Mouse (Mus musculus) forebrain, postnatal 0 days (tissue): ENCODE measurements at regions not wholly inside any gene's neighbourhood (a gene's known extent, or its start where the extent isn't known, plus 50 kb on each side); places are given as distances from the start of the nearest gene placed in this dataset.

Source experiments
- ATAC-seq: fragments of 200-750 bp; cut with Nextera tagmentation; 2 replicates; pipeline ENCODE4 v1.8.0; 2017; ENCODE audit warnings: mild to moderate bottlenecking, moderate library complexity
- DNase-seq: peaks from one replicate; pipeline ENCODE4 v3.0.0-alpha.2; 2015
- H3K27ac ChIP-seq: fragments of 300-500 bp; sonication (generic); 2 replicates; pipeline ENCODE4 v1.5.1; 2014; ENCODE audit warnings: low read depth, mild to moderate bottlenecking, antibody characterized with exemption, low read length, moderate library complexity, mixed read lengths
- H3K27me3 ChIP-seq: fragments of 300-500 bp; sonication (generic); 2 replicates; pipeline ENCODE4 v1.6.1; 2014; ENCODE audit warnings: mild to moderate bottlenecking, low read length, mixed read lengths; ENCODE audit not compliant: insufficient read depth
- H3K36me3 ChIP-seq: fragments of 300-500 bp; sonication (generic); 2 replicates; pipeline ENCODE4 v1.6.1; 2014; ENCODE audit warnings: mild to moderate bottlenecking, moderate library complexity; ENCODE audit not compliant: insufficient read depth
- H3K4me1 ChIP-seq: fragments of 300-500 bp; sonication (generic); 2 replicates; pipeline ENCODE4 v1.6.1; 2014; ENCODE audit warnings: antibody characterized with exemption; ENCODE audit not compliant: insufficient read depth
- H3K4me2 ChIP-seq: fragments of 300-500 bp; sonication (generic); 2 replicates; pipeline ENCODE4 v1.6.1; 2014; ENCODE audit warnings: low read depth, mild to moderate bottlenecking, moderate library complexity
- H3K4me3 ChIP-seq: fragments of 300-500 bp; sonication (generic); 2 replicates; pipeline ENCODE4 v1.5.1; 2014; ENCODE audit warnings: low read depth, low read length, mixed read lengths
- H3K9ac ChIP-seq: fragments of 300-500 bp; sonication (generic); 2 replicates; pipeline ENCODE4 v1.6.1; 2014; ENCODE audit warnings: mild to moderate bottlenecking
- H3K9me3 ChIP-seq: fragments of 300-500 bp; sonication (generic); 2 replicates; pipeline ENCODE4 v1.6.1; 2016; ENCODE audit warnings: low read length
- CTCF ChIP-seq: sonication (generic); IDR thresholded peaks from 2 replicates; pipeline ENCODE4 v1.5.1; 2016; ENCODE audit warnings: antibody characterized with exemption, control low read depth, low read depth
- WGBS: fragments of 180-500 bp; shearing (Covaris S2); extraction: QIAGEN DNeasy Blood & Tissue Kit; methylation state at CpG from one replicate; pipeline ENCODE4 v1.1.7; 2014; 5-methylcytosine and 5-hydroxymethylcytosine counted together

- Histone ChIP-seq H3K9me3 (no peaks in the 10 kb centered on the region), H3K4me2 (no peak overlapping the region), H3K36me3 (no peaks in the 10 kb centered on the region), H3K27ac (no peak overlapping the region), H3K27me3 (no peaks in the 10 kb centered on the region), H3K9ac (no peak overlapping the region), H3K4me1 (no peaks in the 10 kb centered on the region), H3K4me3 (no peak overlapping the region)
- TF ChIP-seq CTCF = no peak
- ATAC-seq (no peak), DNase-seq (no peak)
Measured at GRCm38 (mm10) chr2:117662653-117663052, 319.9 kb upstream of the Rasgrp1 start.

GRCm38 (mm10) chr2:117666528-117666927 is 323.7 kb upstream of the Rasgrp1 start:
- Histone ChIP-seq H3K9ac (no peak overlapping the region), H3K4me3 (no peak overlapping the region), H3K9me3 (no peaks in the 10 kb centered on the region), H3K4me1 (no peaks in the 10 kb centered on the region), H3K27me3 (no peaks in the 10 kb centered on the region), H3K36me3 (no peaks in the 10 kb centered on the region), H3K4me2 (no peak overlapping the region), H3K27ac (no peak overlapping the region)
- ATAC-seq = no peak
- DNase-seq = no peak
- TF ChIP-seq CTCF = no peak
- 78% methylated on average over 3 of the region's 3 CpGs for WGBS

GRCm38 (mm10) chr2:117668137-117668536 is 325.3 kb upstream of the Rasgrp1 start:
- no peak overlapping the region for H3K9ac ChIP-seq
- TF ChIP-seq CTCF = no peak
- H3K27me3 ChIP-seq = no peaks in the 10 kb centered on the region
- H3K9me3 ChIP-seq = no peaks in the 10 kb centered on the region
- H3K27ac ChIP-seq = no peak overlapping the region
- H3K4me3 ChIP-seq = no peak overlapping the region
- H3K4me2 ChIP-seq = no peak overlapping the region
- H3K4me1 ChIP-seq = no peaks in the 10 kb centered on the region
- no peak for DNase-seq
- no peaks in the 10 kb centered on the region for H3K36me3 ChIP-seq
- no peak for ATAC-seq

- Histone ChIP-seq H3K36me3 (no peaks in the 10 kb centered on the region), H3K9ac (no peak overlapping the region), H3K27ac (no peak overlapping the region), H3K4me2 (no peak overlapping the region), H3K9me3 (no peaks in the 10 kb centered on the region), H3K4me3 (no peak overlapping the region), H3K4me1 (no peaks in the 10 kb centered on the region), H3K27me3 (no peaks in the 10 kb centered on the region)
- ATAC-seq (no peak), DNase-seq (no peak)
- no peak for TF ChIP-seq CTCF
- 69% methylated on average over 1 of the region's 1 CpGs for WGBS
Measured at GRCm38 (mm10) chr2:117674877-117675276, 332.1 kb upstream of the Rasgrp1 start.

- Histone ChIP-seq H3K4me3 (no peak overlapping the region), H3K9ac (no peak overlapping the region), H3K27me3 (no peaks in the 10 kb centered on the region), H3K27ac (no peak overlapping the region), H3K4me1 (no peaks in the 10 kb centered on the region), H3K9me3 (no peaks in the 10 kb centered on the region), H3K4me2 (no peak overlapping the region), H3K36me3 (no peaks in the 10 kb centered on the region)
- no peak for ATAC-seq
- no peak for DNase-seq
- 81% methylated on average over 4 of the region's 4 CpGs for WGBS
- TF ChIP-seq CTCF = no peak
Measured at GRCm38 (mm10) chr2:117678650-117679049, 335.8 kb upstream of the Rasgrp1 start.

GRCm38 (mm10) chr2:117685836-117686453 is 343.1 kb upstream of the Rasgrp1 start:
- Histone ChIP-seq H3K4me2 (no peak overlapping the region), H3K9me3 (no peaks in the 10 kb centered on the region), H3K27ac (no peak overlapping the region), H3K4me3 (no peak overlapping the region), H3K4me1 (no peaks in the 10 kb centered on the region), H3K27me3 (no peaks in the 10 kb centered on the region), H3K9ac (no peak overlapping the region), H3K36me3 (no peaks in the 10 kb centered on the region)
- WGBS = 58% methylated on average over 4 of the region's 4 CpGs
- no peak for TF ChIP-seq CTCF
- DNase-seq (peak; percentile 4), ATAC-seq (peak; percentile 43)

GRCm38 (mm10) chr2:117693537-117693936 is 350.7 kb upstream of the Rasgrp1 start:
- DNase-seq (no peak), ATAC-seq (no peak)
- no peak overlapping the region for H3K4me2 ChIP-seq
- H3K4me1 ChIP-seq = no peaks in the 10 kb centered on the region
- no peak for TF ChIP-seq CTCF
- H3K27ac ChIP-seq = no peak overlapping the region
- H3K36me3 ChIP-seq = no peaks in the 10 kb centered on the region
- H3K27me3 ChIP-seq = no peaks in the 10 kb centered on the region
- H3K9ac ChIP-seq = no peak overlapping the region
- WGBS = 56% methylated on average over 4 of the region's 4 CpGs
- H3K9me3 ChIP-seq = no peaks in the 10 kb centered on the region
- H3K4me3 ChIP-seq = no peak overlapping the region
